Mouse (Mus musculus) kidney, postnatal 14 days (tissue): ENCODE data around the gene Thumpd1.
"Not testable (repeated sequence)": the region's sequence is repeated elsewhere in the genome, so short reads cannot be mapped to it uniquely, and the experiment has no call there.

Experiments
- DNase-seq: peaks from one replicate; pipeline ENCODE4 v3.0.0; 2022; ENCODE audit warnings: mixed read lengths

The Thumpd1 gene

DNA sequence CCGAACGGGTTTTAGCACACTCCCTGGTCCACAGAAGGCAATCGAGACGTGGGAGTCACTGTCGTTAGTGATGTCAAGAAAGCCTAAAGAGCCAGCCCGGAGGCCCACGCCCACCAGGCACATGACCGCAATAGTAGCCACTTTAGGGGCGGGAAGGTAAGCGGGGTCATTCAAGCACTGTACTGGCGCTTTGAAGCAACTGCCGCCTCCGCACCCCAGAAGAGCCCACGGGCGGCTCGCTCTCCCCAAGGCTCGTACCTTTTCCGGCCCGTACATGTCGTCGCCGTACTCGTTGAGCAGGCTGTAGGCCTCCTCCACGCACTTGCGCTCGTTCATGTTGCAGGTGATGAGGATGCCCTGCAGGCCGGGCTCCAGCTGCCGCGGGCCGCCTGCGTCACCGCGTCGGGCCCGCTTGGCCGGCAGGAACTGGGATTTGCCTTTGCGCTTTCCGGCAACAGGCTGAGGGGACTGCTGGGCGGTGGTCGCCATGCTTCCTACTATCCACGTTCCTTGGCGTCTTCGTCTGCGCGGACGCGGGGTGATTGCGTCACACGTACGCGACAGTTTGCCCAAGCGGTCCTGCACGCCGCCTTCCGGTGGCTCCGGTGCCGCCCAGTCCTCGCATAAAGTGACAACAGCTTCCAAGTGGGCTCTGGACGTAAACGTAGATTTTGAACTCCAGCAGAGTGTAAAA is at the start of gene Thumpd1:
TSS of gene Thumpd1 (minus strand) at position 546 of the 694 bp plus-strand sequence.
- peak; percentile 96 for DNase-seq

DNA sequence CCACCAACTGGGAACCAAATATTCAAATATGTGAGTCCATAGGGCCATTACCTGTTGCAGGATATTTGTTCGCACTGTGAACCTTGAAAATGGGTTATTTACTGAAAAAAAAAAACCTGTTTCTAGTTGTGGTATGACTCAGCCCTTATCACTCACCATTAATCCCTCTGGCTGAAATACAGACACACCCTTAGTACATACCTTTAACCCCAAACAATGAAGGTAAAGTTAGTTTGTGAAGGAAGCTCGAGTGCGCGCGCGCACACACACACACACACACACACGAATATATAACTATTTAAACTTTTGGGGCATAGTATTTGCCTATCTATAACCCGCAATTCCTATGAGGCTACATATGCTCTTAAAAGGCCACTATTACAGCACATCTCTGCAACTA is 49.3 kb upstream of the Thumpd1 start:
- DNase-seq = no peak

DNA sequence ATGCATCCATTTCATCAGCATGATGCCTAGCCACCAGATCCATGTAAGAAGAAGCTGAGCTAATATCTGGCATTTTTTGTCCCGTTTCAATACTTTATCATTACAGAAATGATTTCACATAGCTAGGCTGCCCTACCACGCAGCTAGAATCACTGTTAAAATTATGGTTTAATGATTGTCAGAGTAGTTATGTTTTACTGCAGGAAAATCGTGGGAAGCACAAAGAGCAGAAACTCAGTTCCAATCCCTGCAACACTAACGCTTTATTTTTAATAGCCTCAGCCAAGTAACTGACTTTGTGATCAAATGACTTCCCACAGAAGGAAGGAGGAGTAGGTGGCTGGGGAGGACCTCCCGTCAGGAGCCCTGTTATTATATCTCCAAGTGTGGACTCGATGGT is 46.4 kb upstream of the Thumpd1 start:
- no peak for DNase-seq

GRCm38 (mm10) chr7:119764377-119764776 is 43.8 kb upstream of the Thumpd1 start:
- DNase-seq = no peak

- DNase-seq = no peak
Observed at GRCm38 (mm10) chr7:119762166-119762697, 41.6 kb upstream of the Thumpd1 start.

- peak; percentile 39 for DNase-seq
Observed at GRCm38 (mm10) chr7:119760527-119760951, 39.9 kb upstream of the Thumpd1 start, which contains the start of gene Acsm3. Acsm3 (plus strand) TSS chr7:119760923.

DNA sequence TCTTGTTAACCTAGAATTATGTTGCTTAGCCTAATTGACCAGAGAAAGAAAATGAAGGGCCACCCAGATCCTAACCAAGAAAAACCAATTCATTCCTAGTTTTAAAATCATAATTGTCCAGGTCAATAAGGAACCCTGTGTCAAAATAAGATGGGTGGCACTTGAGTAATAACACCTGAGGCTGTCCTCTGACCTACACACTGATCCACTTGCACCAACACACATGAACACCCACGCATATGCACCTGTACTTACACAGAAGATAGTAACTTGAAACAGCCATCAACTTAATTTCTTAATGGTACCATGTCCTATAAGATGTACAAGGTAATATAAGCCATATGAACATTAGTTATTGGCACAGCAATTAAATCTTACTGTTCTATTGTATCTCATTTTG is 33.1 kb upstream of the Thumpd1 start:
- DNase-seq = no peak

DNA sequence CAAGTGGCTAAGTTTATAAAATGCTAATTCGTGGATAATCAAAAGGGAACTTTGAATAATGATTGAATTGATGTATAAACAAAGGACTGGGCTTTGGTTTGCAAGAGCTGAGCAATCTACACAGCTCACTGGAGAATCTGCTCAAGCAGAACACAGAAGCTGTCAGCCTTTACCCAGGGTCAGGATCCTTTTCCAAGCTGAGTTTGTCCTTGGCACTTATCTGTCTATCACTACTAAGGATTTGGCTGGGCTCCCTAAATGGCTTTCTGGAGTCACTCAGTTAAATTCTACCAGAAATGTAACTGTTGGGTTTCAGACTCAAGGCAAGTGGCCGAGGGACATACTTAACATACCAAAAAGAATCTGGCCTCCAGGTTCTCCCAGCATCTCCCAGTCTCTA is 29.3 kb upstream of the Thumpd1 start:
- peak; percentile 47 for DNase-seq

DNA sequence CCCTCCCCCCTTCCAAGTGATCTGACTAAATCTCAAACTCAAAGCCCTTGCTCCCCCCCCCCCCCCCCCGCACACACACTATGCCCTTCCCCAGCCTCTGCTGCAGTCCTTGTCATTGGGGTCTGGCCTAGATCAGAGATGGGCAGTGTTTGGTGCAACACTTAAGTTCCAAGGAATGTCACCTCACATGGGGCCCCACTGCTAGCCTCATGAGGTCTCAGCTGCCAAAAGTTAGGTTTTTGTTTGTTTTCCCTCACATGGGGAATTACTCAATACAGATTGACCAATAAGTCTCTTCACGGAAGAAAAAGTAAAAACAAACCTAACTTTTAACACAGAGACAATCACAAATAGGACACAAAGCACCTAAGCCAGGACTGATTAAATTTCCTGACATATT is 28.2 kb upstream of the Thumpd1 start:
- no peak for DNase-seq

GRCm38 (mm10) chr7:119745869-119746268 is 25.3 kb upstream of the Thumpd1 start:
- peak; percentile 68 for DNase-seq

DNA sequence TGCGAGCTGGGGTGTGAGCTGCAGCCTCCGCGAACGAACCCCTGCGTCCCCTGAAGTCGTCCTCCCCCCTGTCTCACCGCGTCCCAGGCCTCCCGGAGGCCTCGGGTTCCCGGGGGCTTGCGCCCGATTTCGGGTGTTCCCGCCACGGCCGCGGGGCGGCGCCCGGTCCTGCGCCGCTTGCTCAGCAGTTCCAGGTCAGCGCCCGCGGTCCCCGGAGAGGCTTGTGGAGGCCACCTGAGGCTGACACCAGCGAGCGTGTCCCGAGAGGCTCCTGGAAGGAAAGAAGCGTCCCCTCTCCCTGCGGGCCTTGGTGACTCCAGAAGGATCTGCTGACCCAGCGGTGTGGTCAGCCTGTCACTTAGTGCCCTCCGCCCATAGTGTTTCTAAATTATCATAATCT is 23.7 kb upstream of the Thumpd1 start:
- no peak for DNase-seq

DNA sequence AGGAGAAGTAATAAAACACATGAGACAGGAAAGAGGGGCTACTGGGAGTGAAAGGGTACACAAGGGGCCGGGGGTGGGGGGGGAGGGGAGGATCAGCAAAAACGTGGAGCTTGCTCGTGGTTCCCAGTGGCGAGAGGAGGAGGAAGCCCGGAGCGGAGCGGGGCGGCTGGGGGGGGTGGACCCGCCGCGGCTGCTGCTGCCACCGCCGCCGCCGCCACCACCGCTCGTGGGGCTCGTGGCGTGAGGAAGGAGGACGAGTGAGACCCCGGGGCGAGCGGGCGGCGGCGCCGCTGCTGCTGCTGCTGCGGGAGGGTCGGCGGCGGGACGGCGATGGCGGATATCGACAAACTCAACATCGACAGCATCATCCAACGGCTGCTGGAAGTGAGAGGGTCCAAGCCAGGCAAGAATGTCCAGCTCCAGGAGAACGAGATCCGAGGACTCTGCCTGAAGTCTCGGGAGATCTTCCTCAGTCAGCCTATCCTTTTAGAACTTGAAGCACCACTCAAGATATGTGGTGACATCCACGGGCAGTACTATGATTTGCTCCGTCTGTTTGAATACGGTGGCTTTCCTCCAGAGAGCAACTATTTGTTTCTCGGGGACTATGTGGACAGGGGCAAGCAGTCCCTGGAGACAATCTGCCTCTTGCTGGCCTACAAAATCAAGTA is 19.3 kb upstream of the Thumpd1 start:
- DNase-seq = not testable (repeated sequence)

DNA sequence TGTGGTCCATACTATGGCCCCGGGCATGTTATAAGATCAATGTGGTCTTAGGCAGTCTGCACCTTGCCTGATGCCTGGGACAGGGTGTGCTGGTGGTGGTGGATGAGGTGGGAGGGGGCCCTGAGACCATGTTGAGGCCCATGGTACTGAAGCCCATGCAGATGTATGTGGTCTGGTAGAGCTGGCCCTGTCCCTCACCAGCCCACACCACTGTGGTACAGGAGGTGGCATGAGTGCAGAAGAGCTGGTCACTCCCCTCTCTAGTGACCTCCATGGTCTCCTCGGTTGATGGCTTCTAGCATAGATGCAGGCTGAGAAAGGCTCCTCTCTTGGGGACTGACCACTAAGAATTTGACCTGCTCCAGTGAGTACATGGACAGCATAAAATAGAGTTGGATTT is 18.3 kb upstream of the Thumpd1 start:
- DNase-seq = no peak

GRCm38 (mm10) chr7:119731262-119731661 is 10.7 kb upstream of the Thumpd1 start:
- not testable (repeated sequence) for DNase-seq

DNA sequence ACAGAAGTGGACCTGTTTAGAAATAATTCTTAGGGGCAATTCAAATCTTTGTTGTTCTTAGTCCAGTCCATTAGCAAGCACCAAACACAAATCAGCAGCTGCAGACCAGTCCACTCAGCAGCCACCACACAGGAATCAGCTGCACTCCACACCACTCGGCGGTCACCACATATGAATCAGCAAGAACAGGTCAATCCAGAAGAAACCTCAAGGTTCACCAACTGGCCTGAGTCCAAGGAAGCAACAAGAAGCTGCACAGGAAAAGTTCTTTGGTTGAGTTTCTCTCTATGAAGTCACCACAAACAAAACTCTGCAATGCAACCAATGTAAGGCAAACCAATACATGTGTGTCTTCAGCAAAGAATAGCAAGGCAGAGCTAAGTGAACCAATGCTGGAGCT is 7.0 kb upstream of the Thumpd1 start:
- no peak for DNase-seq

DNA sequence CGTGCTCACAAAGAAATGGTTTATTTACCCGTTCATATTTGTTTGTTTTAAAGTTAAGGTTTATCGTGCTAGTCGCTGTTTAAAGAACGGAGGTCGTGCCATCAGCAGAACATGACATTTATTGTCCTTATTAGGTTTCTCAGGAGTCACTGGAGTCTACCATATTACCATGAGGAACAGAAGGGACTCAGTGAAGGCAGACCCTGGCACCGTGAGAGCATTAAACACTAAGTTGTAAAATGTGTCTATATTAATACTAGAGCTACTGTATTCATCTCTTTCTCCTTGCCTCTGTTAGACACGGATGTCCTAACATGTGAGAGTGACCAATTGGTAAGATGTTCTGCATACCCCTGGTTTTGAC is 331 bp upstream of the Thumpd1 start:
- DNase-seq = no peak

- DNase-seq = no peak
Observed at GRCm38 (mm10) chr7:119714111-119714510, 6.5 kb downstream of the Thumpd1 start.

DNA sequence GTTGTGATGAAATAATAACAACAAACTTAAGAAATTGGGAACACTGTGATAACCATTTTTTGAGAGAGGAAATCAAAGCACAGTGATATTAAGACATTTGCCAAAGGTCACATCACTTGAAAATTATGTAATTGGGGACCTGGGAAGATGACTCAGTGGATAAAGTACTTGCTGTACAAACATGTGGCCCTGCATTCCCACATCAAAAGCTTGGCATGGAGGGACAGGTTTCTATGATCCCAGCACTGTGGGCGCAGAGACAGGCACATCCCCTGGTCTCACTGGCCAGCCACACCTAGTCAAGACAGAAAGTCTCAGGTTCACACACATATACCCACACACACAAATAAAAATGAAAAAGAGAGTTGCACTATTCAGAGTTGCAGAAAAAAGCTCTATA is 25.7 kb downstream of the Thumpd1 start:
- DNase-seq = no peak

DNA sequence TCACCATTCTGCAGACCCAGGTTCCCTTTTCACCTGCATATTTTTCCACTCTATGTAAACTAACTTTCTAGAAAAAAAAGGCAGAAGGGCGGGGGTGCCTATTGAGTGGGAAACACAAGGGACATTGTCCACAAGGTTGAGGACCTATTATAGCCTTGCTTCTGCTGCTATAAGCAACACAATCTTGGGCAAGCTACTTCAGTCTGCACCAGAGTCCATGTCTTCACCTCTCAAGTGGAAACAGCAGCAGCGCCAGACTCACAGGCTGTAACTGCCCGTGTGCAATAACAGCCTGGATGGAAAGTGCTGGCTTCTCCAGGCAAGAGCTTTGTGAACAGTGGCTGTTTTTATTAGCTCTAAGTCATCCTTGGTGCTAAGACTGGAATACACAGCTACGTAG is 28.3 kb downstream of the Thumpd1 start:
- DNase-seq = no peak

GRCm38 (mm10) chr7:119689726-119690125 is 30.9 kb downstream of the Thumpd1 start, which contains the start of gene Acsm4:
Acsm4 (plus strand) TSS chr7:119690026.
- no peak for DNase-seq

GRCm38 (mm10) chr7:119682699-119683098 is 37.9 kb downstream of the Thumpd1 start:
- DNase-seq = no peak

DNA sequence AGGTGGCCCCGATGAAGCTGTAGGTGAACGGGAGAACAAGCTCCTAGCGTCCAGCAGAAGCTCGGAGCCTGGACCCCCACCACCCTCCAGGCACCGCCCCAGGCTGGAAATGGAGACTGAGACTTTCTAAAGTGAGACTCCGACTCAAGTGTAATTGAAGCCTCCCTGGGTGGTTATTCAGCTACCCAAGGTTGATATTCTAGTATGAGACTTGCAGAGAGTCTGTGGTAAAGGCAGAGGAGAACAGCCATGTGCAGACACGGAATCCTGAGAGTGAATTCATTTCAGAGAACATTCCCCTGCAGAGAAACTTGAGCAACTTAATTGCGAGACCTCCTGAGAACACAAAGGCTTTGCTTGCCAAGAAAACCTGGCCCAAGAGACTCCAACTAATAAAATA is 40.5 kb downstream of the Thumpd1 start:
- DNase-seq = no peak

DNA sequence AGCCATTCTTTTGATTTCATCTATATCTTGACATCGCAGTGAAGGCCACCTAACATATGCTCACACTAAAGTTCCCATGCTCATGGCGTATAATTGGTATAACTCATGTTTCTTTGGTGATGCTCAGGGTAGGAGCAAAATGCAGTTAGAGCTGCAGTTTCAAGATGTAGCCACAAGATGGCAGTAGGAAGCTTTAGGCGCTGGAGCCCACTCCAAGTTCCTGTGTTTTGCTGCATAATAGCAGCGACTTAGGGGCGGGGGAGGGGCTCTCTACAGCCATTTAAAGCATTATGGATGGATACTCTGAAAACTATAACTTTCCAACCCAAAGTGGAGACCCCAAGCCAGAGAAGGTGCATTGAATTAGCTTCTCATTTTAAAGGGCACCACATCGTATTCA is 47.1 kb downstream of the Thumpd1 start:
- peak; percentile 53 for DNase-seq

DNA sequence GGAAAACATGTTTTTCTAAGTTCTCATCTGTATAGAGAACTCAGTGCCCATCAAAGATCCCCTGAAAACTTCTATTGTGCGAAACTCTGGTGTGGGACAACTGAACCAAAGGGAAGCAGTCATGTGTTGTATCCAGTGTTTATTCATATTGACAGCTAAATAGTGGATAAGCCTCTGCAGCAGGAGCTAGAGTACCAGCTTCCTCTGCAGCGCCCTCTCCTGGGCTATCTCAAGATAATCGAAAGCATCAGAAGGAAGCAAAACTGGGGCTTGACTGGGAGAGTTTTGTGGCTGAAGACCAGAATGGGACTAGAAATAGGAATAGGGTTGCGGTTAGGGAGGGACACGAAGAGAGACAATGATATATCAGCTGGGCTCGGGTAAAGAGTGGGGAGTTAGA is 49.7 kb downstream of the Thumpd1 start:
- peak; percentile 47 for DNase-seq
